Comparison of ENCODE assay signal across 10 mouse cellular contexts in the genomic region with DNA sequence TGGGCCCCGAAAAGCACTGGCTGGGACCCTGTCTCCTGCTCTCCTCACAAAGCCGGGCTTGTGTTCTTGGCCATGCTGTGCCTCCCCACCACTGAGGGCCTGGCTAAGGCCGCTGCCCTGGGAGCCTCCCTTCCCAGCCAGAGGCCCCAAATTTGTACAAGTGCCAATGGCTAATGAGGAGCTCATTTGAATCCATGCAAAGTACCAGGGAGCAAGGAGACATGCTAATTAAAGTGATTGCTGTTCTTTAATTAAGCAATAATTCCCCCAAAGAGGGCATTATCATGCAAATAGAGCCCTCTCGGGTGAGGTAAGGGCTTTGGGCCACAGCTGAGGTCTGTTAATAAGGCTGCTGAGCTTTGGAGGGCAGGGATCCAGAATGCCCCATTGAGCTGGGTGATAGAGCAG. TPM values are rescaled to one million over a fixed set of nuclear protein-coding genes. Genes with fewer than 3 reads are reported as not detected.
DNase-seq lines count a peak whose midpoint lies in the region; ATAC-seq lines count a peak whose summit lies in the region.
"Had no signal": no experiment of that assay in that cellular context is flagged by ENCODE, and none has a peak within 500 bp of the region (broad histone marks: within the 10 kb centered on the region; RNA-seq: fewer than 3 reads in every experiment).

No protein-coding gene starts in this region.

- no peak overlapping the region for H3K4me2 ChIP-seq in forebrain, embryonic 11.5 days (ENCODE audit: low read depth, low read length, severe bottlenecking)
- no peak overlapping the region for H3K4me2 ChIP-seq in intestine, embryonic 15.5 days (replicated peaks)
- H3K4me2 ChIP-seq: heart, embryonic 15.5 days had no signal

- peak; percentile 88 for DNase-seq in forebrain, embryonic 11.5 days (ENCODE audit: low spot score)
- peak; percentile 20 to 51 for DNase-seq in frontal cortex, postnatal 36 days (ENCODE audit: low spot score in 2 of 2)
- DNase-seq in left cerebral cortex, postnatal 36 days (ENCODE audit: low spot score in 2 of 2), result peak; percentile 9 to 21
- DNase-seq in retina, embryonic 14.5 days (ENCODE audit: low spot score), result peak; percentile 48
- DNase-seq in cerebellum, adult 18-20 months, result no peak
- DNase-seq in lung, postnatal 25 days (ENCODE audit: low spot score), result no peak
- DNase-seq: kidney, postnatal 36 days; lung, postnatal 36 days had no signal

- peak; percentile 93 for ATAC-seq in forebrain, embryonic 11.5 days (replicated peaks; ENCODE audit: low FRiP score)
- ATAC-seq in intestine, embryonic 15.5 days, result no peak

- WGBS in forebrain, embryonic 11.5 days, result 11% methylated on average over 4 of the region's 4 CpGs
- 77% methylated on average over 4 of the region's 4 CpGs for WGBS in intestine, embryonic 15.5 days

- H3K27me3 ChIP-seq in forebrain, embryonic 11.5 days (ENCODE audit: control insufficient read depth, insufficient read depth, low read length), result no peaks in the 10 kb centered on the region
- H3K27me3 ChIP-seq in intestine, embryonic 15.5 days (replicated peaks), result no peaks in the 10 kb centered on the region

- no peak overlapping the region for H3K4me3 ChIP-seq in forebrain, embryonic 11.5 days (ENCODE audit: low read depth, low read length)
- no peak overlapping the region for H3K4me3 ChIP-seq in intestine, embryonic 15.5 days (replicated peaks)
- H3K4me3 ChIP-seq: heart, embryonic 15.5 days had no signal

- peak overlapping the region; percentile 76 for H3K27ac ChIP-seq in forebrain, embryonic 11.5 days (ENCODE audit: low read depth, low read length)
- H3K27ac ChIP-seq in intestine, embryonic 15.5 days, result no peak overlapping the region
- H3K27ac ChIP-seq: heart, embryonic 15.5 days had no signal

- H3K9me3 ChIP-seq in forebrain, embryonic 11.5 days (ENCODE audit: control insufficient read depth, low read length), result no peaks in the 10 kb centered on the region
- H3K9me3 ChIP-seq in intestine, embryonic 15.5 days, result no peaks in the 10 kb centered on the region
- H3K9me3 ChIP-seq: heart, embryonic 15.5 days had no signal

- no peaks in the 10 kb centered on the region for H3K36me3 ChIP-seq in forebrain, embryonic 11.5 days (ENCODE audit: control insufficient read depth, insufficient read depth, low read length)
- no peaks in the 10 kb centered on the region for H3K36me3 ChIP-seq in intestine, embryonic 15.5 days
- H3K36me3 ChIP-seq: heart, embryonic 15.5 days had no signal

- H3K4me1 ChIP-seq in forebrain, embryonic 11.5 days (replicated peaks; ENCODE audit: control insufficient read depth, insufficient read depth, low read length), result peaks cover 46% of the 10 kb centered on the region
- H3K4me1 ChIP-seq in intestine, embryonic 15.5 days (replicated peaks), result peaks cover 10% of the 10 kb centered on the region

- intact Hi-C loops in left cerebral cortex, postnatal 36 days (cut with DNase I), result loop anchor here (5.0 kb wide), 1 partner anchor 80 kb away; no protein-coding TSS in a partner anchor

- peak overlapping the region; percentile 8; the same call in 1 of the 2 replicates for H3K9ac ChIP-seq in forebrain, embryonic 11.5 days (ENCODE audit: low read length)
- H3K9ac ChIP-seq in intestine, embryonic 15.5 days, result no peak overlapping the region
- H3K9ac ChIP-seq: heart, embryonic 15.5 days had no signal

RNA-seq across cellular contexts. Expression of a gene that starts 18.3 kb away (rescaled TPM):
- polyA plus RNA-seq in forebrain, embryonic 11.5 days (2014; fragmentation: Nextera tagmentation; extraction: Ambion mirVana), result 16.4 and 17.2 TPM in 2 replicates
- 1 to 10 TPM; 8.0 to 9.1 TPM for total RNA-seq in left cerebral cortex, postnatal 36 days (2021)
- 6.6 and 8.2 TPM in 2 replicates for polyA plus RNA-seq in intestine, embryonic 15.5 days (2015; fragmentation: Nextera tagmentation; extraction: Ambion mirVana)

Comparison
In these comparisons a context has a peak if more than half of its experiments do, and no peak if none do; other contexts are left out.
1. DNase-seq: peak in forebrain, embryonic 11.5 days (single experiment), frontal cortex, postnatal 36 days (2 of 2), left cerebral cortex, postnatal 36 days (2 of 2) and retina, embryonic 14.5 days (single experiment); none in cerebellum, adult 18-20 months (0 of 2) and lung, postnatal 25 days (single experiment).